Mouse (Mus musculus): Measurements from ENCODE around the gene Kl. TPM values are rescaled to one million over a fixed set of nuclear protein-coding genes. Genes with fewer than 3 reads are reported as not detected.

Gene Kl
- polyA plus RNA-seq (2017; shearing (Covaris generic)): not detected

GRCm38 (mm10) chr5:150952328-150952668 is at the start of gene Kl:
Kl (plus strand) TSS chr5:150952607.

